Mouse (Mus musculus) kidney, embryonic 14.5 days (tissue): ENCODE results near the gene Otc. TPM values are rescaled to one million over a fixed set of nuclear protein-coding genes. Genes with fewer than 3 reads are reported as not detected.

ENCODE experiments used
- ATAC-seq: fragments of 200-750 bp; cut with Nextera tagmentation; 2 replicates; pipeline ENCODE4 v1.8.0; 2017; ENCODE audit warnings: moderate number of reproducible peaks, mild to moderate bottlenecking, moderate TSS enrichment, moderate library complexity; ENCODE audit not compliant: low FRiP score, low TSS enrichment
- H3K27ac ChIP-seq: fragments of 300-500 bp; sonication (generic); 2 replicates; pipeline ENCODE4 v1.5.1; 2014; ENCODE audit warnings: low read depth, mild to moderate bottlenecking, low read length, moderate library complexity, mixed read lengths
- H3K27me3 ChIP-seq: fragments of 300-500 bp; sonication (generic); 2 replicates; pipeline ENCODE4 v1.6.1; 2014; ENCODE audit warnings: mild to moderate bottlenecking, low read length; ENCODE audit not compliant: control insufficient read depth, insufficient read depth
- H3K36me3 ChIP-seq: fragments of 300-500 bp; sonication (generic); 2 replicates; pipeline ENCODE4 v1.6.1; 2014; ENCODE audit warnings: low read length, mixed read lengths; ENCODE audit not compliant: control insufficient read depth, insufficient read depth
- H3K4me1 ChIP-seq: fragments of 300-500 bp; sonication (generic); 2 replicates; pipeline ENCODE4 v1.6.1; 2014; ENCODE audit warnings: low read length, mixed read lengths; ENCODE audit not compliant: control insufficient read depth, insufficient read depth
- H3K4me2 ChIP-seq: fragments of 300-500 bp; sonication (generic); replicated peaks from 2 replicates; pipeline ENCODE4 v1.6.1; 2014; ENCODE audit warnings: low read depth, mild to moderate bottlenecking, low read length
- H3K4me3 ChIP-seq: fragments of 300-500 bp; sonication (generic); 2 replicates; pipeline ENCODE4 v1.5.1; 2014; ENCODE audit warnings: mild to moderate bottlenecking, low read length
- H3K9ac ChIP-seq: fragments of 300-500 bp; sonication (generic); 2 replicates; pipeline ENCODE4 v1.6.1; 2014; ENCODE audit warnings: low read depth, mild to moderate bottlenecking, low read length, moderate library complexity
- H3K9me3 ChIP-seq: fragments of 300-500 bp; sonication (generic); 2 replicates; pipeline ENCODE4 v1.6.1; 2016; ENCODE audit warnings: low read length; ENCODE audit not compliant: control insufficient read depth
- WGBS: fragments of 180-500 bp; shearing (Covaris S2); extraction: QIAGEN DNeasy Blood & Tissue Kit; methylation state at CpG from one replicate; pipeline ENCODE4 v1.1.7; 2014; 5-methylcytosine and 5-hydroxymethylcytosine counted together
- polyA plus RNA-seq: library from polyadenylated mRNA; unstranded; fragments of >200 nt; fragmentation: Nextera tagmentation; extraction: Ambion mirVana; gene quantifications from 2 replicates; pipeline ENCODE4 v1.2.1, GENCODE M21; 2014

Otc gene
- not detected in 2 replicates for polyA plus RNA-seq

- no peak within 1 kb of the TSS for H3K9ac ChIP-seq
- no peaks in the 10 kb centered on the region for H3K27me3 ChIP-seq
- H3K36me3 ChIP-seq, result no peaks in the 10 kb centered on the region
- H3K27ac ChIP-seq, result no peak within 1 kb of the TSS
- H3K4me2 ChIP-seq, result no peak within 1 kb of the TSS
- no peaks in the 10 kb centered on the region for H3K9me3 ChIP-seq
- ATAC-seq, result no peak
- no peaks in the 10 kb centered on the region for H3K4me1 ChIP-seq
- H3K4me3 ChIP-seq, result no peak within 1 kb of the TSS
- 57% methylated on average over 2 of the region's 2 CpGs for WGBS
These were observed at the start of gene Otc for GRCm38 (mm10) chrX:10251852-10252504. Gene Otc (plus strand): TSS chrX:10252305.

DNA sequence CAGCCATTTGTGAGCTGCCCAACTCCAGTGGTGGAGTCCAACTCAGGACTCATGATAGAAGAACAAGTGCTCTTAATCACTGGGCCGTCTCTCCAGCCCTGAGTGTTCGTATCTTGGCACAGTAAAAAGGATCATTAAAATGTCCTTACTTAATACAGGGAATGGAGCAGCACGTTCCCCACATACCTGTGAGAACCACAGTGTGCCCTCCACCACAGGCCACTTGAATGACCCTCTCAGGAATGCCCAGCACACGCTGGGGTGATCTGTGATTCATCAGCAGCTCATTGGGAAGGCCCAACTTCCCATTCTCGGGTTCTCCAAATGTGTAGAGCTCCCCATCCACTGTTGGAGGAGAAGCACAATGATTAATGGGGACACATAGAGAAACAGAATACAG, 46.2 kb upstream of the Otc start:
- Histone ChIP-seq H3K9ac (no peak overlapping the region), H3K4me1 (no peaks in the 10 kb centered on the region), H3K4me2 (no peak overlapping the region), H3K36me3 (no peaks in the 10 kb centered on the region), H3K27me3 (no peaks in the 10 kb centered on the region), H3K4me3 (no peak overlapping the region), H3K27ac (no peak overlapping the region), H3K9me3 (no peaks in the 10 kb centered on the region)
- WGBS, result 75% methylated on average over 5 of the region's 5 CpGs
- no peak for ATAC-seq

GRCm38 (mm10) chrX:10215972-10216371, 36.1 kb upstream of the Otc start:
- Histone ChIP-seq H3K4me3 (peak overlapping the region; percentile 45), H3K27me3 (no peaks in the 10 kb centered on the region), H3K9ac (peak overlapping the region; percentile 62), H3K27ac (peak overlapping the region; percentile 51), H3K9me3 (no peaks in the 10 kb centered on the region; the same call in 1 of the 2 replicates), H3K4me2 (peak overlapping the region; percentile 43), H3K4me1 (no peaks in the 10 kb centered on the region), H3K36me3 (no peaks in the 10 kb centered on the region)
- ATAC-seq, result no peak; the same call in 1 of the 2 replicates
- WGBS, result 36% methylated on average over 16 of the region's 16 CpGs

GRCm38 (mm10) chrX:10216410-10216949, 35.6 kb upstream of the Otc start, which contains the start of gene Rpgr:
Gene Rpgr (minus strand): TSS chrX:10216920.
- H3K4me3 ChIP-seq, result peak within 1 kb of the TSS; percentile 45
- H3K4me2 ChIP-seq, result peak within 1 kb of the TSS; percentile 43
- no peaks in the 10 kb centered on the region for H3K4me1 ChIP-seq
- H3K36me3 ChIP-seq, result no peaks in the 10 kb centered on the region
- peak; percentile 98 for ATAC-seq
- H3K9ac ChIP-seq, result peak within 1 kb of the TSS; percentile 62
- 21% methylated on average over 41 of the region's 47 CpGs for WGBS
- peak within 1 kb of the TSS; percentile 51 for H3K27ac ChIP-seq
- H3K27me3 ChIP-seq, result no peaks in the 10 kb centered on the region
- H3K9me3 ChIP-seq, result no peaks in the 10 kb centered on the region; the same call in 1 of the 2 replicates

DNA sequence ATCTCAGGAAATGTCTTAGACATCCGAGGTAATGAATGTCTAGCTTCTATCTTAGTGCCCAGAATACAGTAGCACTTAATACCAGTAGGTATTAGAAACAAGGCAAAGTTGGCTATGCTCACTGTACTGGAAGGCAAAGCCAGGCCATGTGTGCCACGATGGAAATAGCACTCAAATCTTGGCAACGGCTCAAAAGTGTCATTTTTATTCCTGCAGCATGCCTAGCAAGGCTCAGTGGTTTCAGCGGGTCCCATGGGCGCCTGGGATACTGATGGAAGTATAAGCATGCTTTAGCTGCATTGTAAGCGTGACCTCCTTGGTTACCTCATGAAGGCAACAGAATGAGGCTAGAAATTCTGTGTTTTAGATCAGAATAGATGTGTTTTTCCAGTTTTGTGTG, 32.8 kb upstream of the Otc start:
- H3K9me3 ChIP-seq, result no peaks in the 10 kb centered on the region; the same call in 1 of the 2 replicates
- H3K36me3 ChIP-seq, result no peaks in the 10 kb centered on the region
- no peak overlapping the region for H3K27ac ChIP-seq
- no peaks in the 10 kb centered on the region for H3K27me3 ChIP-seq
- ATAC-seq, result no peak
- no peak overlapping the region for H3K9ac ChIP-seq
- H3K4me1 ChIP-seq, result no peaks in the 10 kb centered on the region
- no peak overlapping the region for H3K4me3 ChIP-seq
- WGBS, result 73% methylated on average over 6 of the region's 6 CpGs
- H3K4me2 ChIP-seq, result no peak overlapping the region

- ATAC-seq, result no peak
- H3K4me3 ChIP-seq, result no peak overlapping the region
- no peak overlapping the region for H3K9ac ChIP-seq
- no peaks in the 10 kb centered on the region for H3K36me3 ChIP-seq
- WGBS, result 79% methylated on average over 2 of the region's 2 CpGs
- no peak overlapping the region for H3K27ac ChIP-seq
- H3K4me2 ChIP-seq, result no peak overlapping the region
- no peaks in the 10 kb centered on the region for H3K4me1 ChIP-seq
- no peaks in the 10 kb centered on the region for H3K27me3 ChIP-seq
- no peaks in the 10 kb centered on the region for H3K9me3 ChIP-seq
These were observed 19.1 kb upstream of the Otc start for GRCm38 (mm10) chrX:10233051-10233450.

GRCm38 (mm10) chrX:10234617-10235016, 17.5 kb upstream of the Otc start:
- 87% methylated on average over 3 of the region's 3 CpGs for WGBS
- no peak for ATAC-seq
- no peaks in the 10 kb centered on the region for H3K27me3 ChIP-seq
- no peak overlapping the region for H3K27ac ChIP-seq
- H3K4me3 ChIP-seq, result no peak overlapping the region
- no peaks in the 10 kb centered on the region for H3K36me3 ChIP-seq
- H3K9ac ChIP-seq, result no peak overlapping the region
- no peak overlapping the region for H3K4me2 ChIP-seq
- no peaks in the 10 kb centered on the region for H3K4me1 ChIP-seq
- no peaks in the 10 kb centered on the region for H3K9me3 ChIP-seq

DNA sequence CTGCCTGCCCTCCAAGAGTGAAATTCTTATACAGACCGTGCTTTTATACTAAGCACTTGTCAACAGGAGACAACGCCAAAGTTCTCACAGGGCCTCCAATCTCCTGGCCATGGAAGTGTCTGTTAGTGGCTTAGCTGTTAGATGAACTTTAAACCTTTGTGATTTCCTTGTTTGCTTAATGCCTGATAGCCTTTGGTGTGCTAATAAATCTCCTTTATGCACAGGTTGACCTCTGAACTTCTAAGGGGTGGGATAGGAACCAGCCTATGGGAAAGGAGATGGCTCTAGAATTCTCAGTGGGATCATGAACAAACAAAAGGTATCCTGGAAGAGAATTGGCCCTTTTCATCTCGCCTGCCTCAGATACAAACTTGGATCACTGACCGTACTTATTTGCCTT, 12.6 kb upstream of the Otc start:
- no peak for ATAC-seq
- WGBS, result 41% methylated on average over 4 of the region's 4 CpGs
- Histone ChIP-seq H3K9ac (no peak overlapping the region), H3K27me3 (no peaks in the 10 kb centered on the region), H3K27ac (no peak overlapping the region), H3K9me3 (no peaks in the 10 kb centered on the region), H3K4me3 (no peak overlapping the region), H3K4me2 (no peak overlapping the region), H3K4me1 (no peaks in the 10 kb centered on the region), H3K36me3 (no peaks in the 10 kb centered on the region)

DNA sequence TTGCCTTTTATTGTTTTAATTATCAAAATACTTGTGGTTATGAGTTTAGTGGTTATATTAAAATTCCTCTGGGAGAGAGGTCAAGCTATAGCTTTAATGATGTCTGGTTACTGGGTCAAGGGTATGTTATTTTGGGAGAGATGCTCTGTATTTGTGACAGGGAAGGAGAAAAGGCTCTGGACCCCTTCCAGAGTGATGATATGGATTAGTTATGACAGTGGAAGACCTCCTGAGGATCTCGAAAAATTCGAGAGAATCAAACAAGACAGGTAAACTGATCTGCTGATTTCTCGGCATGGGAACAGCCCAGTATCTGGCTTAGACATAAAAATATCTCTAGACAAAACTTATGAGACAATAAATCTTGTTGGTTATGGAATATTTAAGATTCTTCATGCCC, 8.2 kb upstream of the Otc start:
- no peak overlapping the region for H3K4me3 ChIP-seq
- H3K36me3 ChIP-seq, result no peaks in the 10 kb centered on the region
- no peaks in the 10 kb centered on the region for H3K4me1 ChIP-seq
- ATAC-seq, result no peak
- H3K4me2 ChIP-seq, result no peak overlapping the region
- 67% methylated on average over 3 of the region's 3 CpGs for WGBS
- no peaks in the 10 kb centered on the region for H3K9me3 ChIP-seq
- no peak overlapping the region for H3K9ac ChIP-seq
- H3K27ac ChIP-seq, result no peak overlapping the region
- no peaks in the 10 kb centered on the region for H3K27me3 ChIP-seq
